Mouse (Mus musculus): ENCODE data around the gene Zfp319.

GRCm38 (mm10) chr8:95376309-95376999 lies 44.7 kb upstream of the Zfp319 start:
- TF ChIP-seq FLI1 (IDR thresholded peaks at IDR 0.05; ENCODE audit: low read length) (no peak), GATA1 (IDR thresholded peaks at IDR 0.05; ENCODE audit: borderline replicate concordance, low read length) (no peak)
